Mouse (Mus musculus): Measurements from ENCODE around the gene Cyp27b1.

- TF ChIP-seq CTCF (IDR thresholded peaks at IDR 0.05; ENCODE audit: borderline replicate concordance, control insufficient read depth, extremely low read depth, insufficient read depth, low read length, poor library complexity): no peak
- TF ChIP-seq POLR2A (IDR thresholded peaks at IDR 0.05; ENCODE audit: control insufficient read depth, extremely low read depth, insufficient read depth, low read length, poor library complexity): no peak
These were observed 10.4 kb upstream of the Cyp27b1 start for GRCm38 (mm10) chr10:127037641-127038040.

Measured in thymus, adult 2 months (tissue).